Mouse (Mus musculus) hindbrain, embryonic 16.5 days (tissue): Measurements from ENCODE around the gene Lrrn4cl. TPM values are rescaled to one million over a fixed set of nuclear protein-coding genes. Genes with fewer than 3 reads are reported as not detected.
A peak's percentile ranks its signal among the peaks of the same experiment; 100 is the strongest.

ENCODE experiments used
- ATAC-seq: fragments of 200-750 bp; cut with Nextera tagmentation; 2 replicates; pipeline ENCODE4 v1.8.0; 2017; ENCODE audit warnings: moderate TSS enrichment, moderate library complexity
- H3K27ac ChIP-seq: fragments of 300-500 bp; sonication (generic); 2 replicates; pipeline ENCODE4 v1.5.1; 2014; ENCODE audit warnings: low read depth, mild to moderate bottlenecking, control low read depth, low read length, moderate library complexity
- H3K27me3 ChIP-seq: fragments of 300-500 bp; sonication (generic); replicated peaks from 2 replicates; pipeline ENCODE4 v1.6.1; 2014; ENCODE audit warnings: low read length; ENCODE audit not compliant: control insufficient read depth, insufficient read depth
- H3K36me3 ChIP-seq: fragments of 300-500 bp; sonication (generic); 2 replicates; pipeline ENCODE4 v1.6.1; 2014; ENCODE audit warnings: mild to moderate bottlenecking, low read length, moderate library complexity, mixed read lengths; ENCODE audit not compliant: control insufficient read depth, insufficient read depth
- H3K4me1 ChIP-seq: fragments of 300-500 bp; sonication (generic); 2 replicates; pipeline ENCODE4 v1.6.1; 2014; ENCODE audit warnings: low read depth, low read length; ENCODE audit not compliant: control insufficient read depth, insufficient read depth
- H3K4me2 ChIP-seq: fragments of 300-500 bp; sonication (generic); 2 replicates; pipeline ENCODE4 v1.6.1; 2014; ENCODE audit warnings: mild to moderate bottlenecking, low read length, control low read depth, moderate library complexity
- H3K4me3 ChIP-seq: fragments of 300-500 bp; sonication (generic); 2 replicates; pipeline ENCODE4 v1.5.1; 2014; ENCODE audit warnings: mild to moderate bottlenecking, low read length, control low read depth, moderate library complexity
- H3K9ac ChIP-seq: fragments of 300-500 bp; sonication (generic); 2 replicates; pipeline ENCODE4 v1.6.1; 2014; ENCODE audit warnings: low read depth, mild to moderate bottlenecking, control low read depth, low read length, moderate library complexity
- H3K9me3 ChIP-seq: fragments of 300-500 bp; sonication (generic); 2 replicates; pipeline ENCODE4 v1.6.1; 2014; ENCODE audit warnings: mild to moderate bottlenecking, low read length, moderate library complexity; ENCODE audit not compliant: control insufficient read depth
- WGBS: fragments of 180-500 bp; shearing (Covaris S2); extraction: QIAGEN DNeasy Blood & Tissue Kit; methylation state at CpG from one replicate; pipeline ENCODE4 v1.1.7; 2014; 5-methylcytosine and 5-hydroxymethylcytosine counted together
- polyA plus RNA-seq: library from polyadenylated mRNA; unstranded; fragments of >200 nt; fragmentation: Nextera tagmentation; extraction: Ambion mirVana; gene quantifications from 2 replicates; pipeline ENCODE4 v1.2.1, GENCODE M21; 2015

Lrrn4cl gene
- 0.94 and 1.2 TPM in 2 replicates for polyA plus RNA-seq

- ATAC-seq: peak; percentile 56; the same call in 1 of the 2 replicates
- Histone ChIP-seq H3K9me3 (no peaks in the 10 kb centered on the region), H3K27ac (no peak within 1 kb of the TSS), H3K4me3 (no peak within 1 kb of the TSS), H3K4me1 (no peaks in the 10 kb centered on the region), H3K36me3 (peaks cover 16% of the 10 kb centered on the region), H3K9ac (peak within 1 kb of the TSS; percentile 27; the same call in 1 of the 2 replicates), H3K27me3 (no peaks in the 10 kb centered on the region), H3K4me2 (no peak within 1 kb of the TSS)
- WGBS: 37% methylated on average over 7 of the region's 7 CpGs
These were observed at the start of gene Lrrn4cl for GRCm38 (mm10) chr19:8850402-8850901. Gene Lrrn4cl, plus strand, starts transcription at chr19:8850768.

DNA sequence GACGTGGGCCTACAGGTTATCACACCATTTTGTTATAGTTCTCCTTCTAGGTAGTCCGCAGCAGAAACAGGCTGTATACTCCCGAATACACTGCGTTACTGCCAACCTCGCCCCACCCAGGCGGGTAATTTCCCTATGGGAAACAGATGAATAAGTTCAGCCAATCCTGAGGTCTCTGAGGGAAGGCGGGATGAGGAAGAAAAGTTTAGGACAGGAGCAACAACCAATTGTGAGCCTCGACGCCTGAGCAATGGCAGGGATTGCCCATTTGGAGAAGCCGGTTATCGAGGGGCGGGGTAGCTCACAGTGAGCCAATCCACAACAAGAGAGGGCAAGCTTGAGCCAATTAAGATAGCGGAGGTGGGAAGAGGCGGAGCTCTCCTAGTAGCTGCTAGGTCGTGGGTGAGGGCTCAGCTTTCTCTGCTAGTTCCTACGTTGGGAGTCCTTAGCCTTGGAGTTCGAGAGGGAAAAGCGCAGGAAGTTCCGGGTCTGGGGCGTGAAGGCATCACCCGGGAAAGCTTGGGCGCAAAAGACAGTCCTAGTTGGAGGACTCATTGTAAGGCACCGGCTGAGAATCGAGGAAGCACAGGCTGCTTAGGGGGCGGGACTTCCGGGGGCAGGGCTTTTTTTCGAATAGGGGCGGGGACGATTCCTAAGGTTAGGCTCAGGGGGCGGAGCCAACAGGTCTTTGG is 48.3 kb upstream of the Lrrn4cl start, which contains the start of gene Zbtb3:
Gene Zbtb3 (plus strand): TSS at position 426 of the 692 bp plus-strand sequence.
- Histone ChIP-seq H3K27me3 (no peaks in the 10 kb centered on the region), H3K27ac (peak within 1 kb of the TSS; percentile 90), H3K9me3 (no peaks in the 10 kb centered on the region), H3K4me1 (peaks cover 20% of the 10 kb centered on the region), H3K4me2 (peak within 1 kb of the TSS; percentile 84), H3K9ac (peak within 1 kb of the TSS; percentile 69), H3K4me3 (peak within 1 kb of the TSS; percentile 64), H3K36me3 (peaks cover 10% of the 10 kb centered on the region; the same call in 1 of the 2 replicates)
- peak; percentile 98 for ATAC-seq
- WGBS: 0% methylated on average over 30 of the region's 30 CpGs

- ATAC-seq: no peak
- no peaks in the 10 kb centered on the region for H3K9me3 ChIP-seq
- WGBS: 87% methylated on average over 9 of the region's 9 CpGs
- H3K4me1 ChIP-seq: peaks cover 13% of the 10 kb centered on the region
- H3K9ac ChIP-seq: peak overlapping the region; percentile 69; the same call in 1 of the 2 replicates
- H3K4me2 ChIP-seq: peak overlapping the region; percentile 84
- peak overlapping the region; percentile 90 for H3K27ac ChIP-seq
- no peaks in the 10 kb centered on the region for H3K27me3 ChIP-seq
- H3K36me3 ChIP-seq: peaks cover 10% of the 10 kb centered on the region; the same call in 1 of the 2 replicates
- H3K4me3 ChIP-seq: peak overlapping the region; percentile 64
These were observed 47.3 kb upstream of the Lrrn4cl start for GRCm38 (mm10) chr19:8803204-8803780.

GRCm38 (mm10) chr19:8803879-8804660 is 46.5 kb upstream of the Lrrn4cl start:
- no peak overlapping the region for H3K4me2 ChIP-seq

GRCm38 (mm10) chr19:8806810-8807209 is 43.8 kb upstream of the Lrrn4cl start:
- no peak overlapping the region for H3K4me2 ChIP-seq
- H3K27ac ChIP-seq: no peak overlapping the region
- no peak for ATAC-seq
- H3K4me1 ChIP-seq: peaks cover 13% of the 10 kb centered on the region
- H3K9me3 ChIP-seq: no peaks in the 10 kb centered on the region
- no peaks in the 10 kb centered on the region for H3K27me3 ChIP-seq
- H3K4me3 ChIP-seq: no peak overlapping the region
- no peak overlapping the region for H3K9ac ChIP-seq
- peaks cover 16% of the 10 kb centered on the region; the same call in 1 of the 2 replicates for H3K36me3 ChIP-seq
- 94% methylated on average over 5 of the region's 5 CpGs for WGBS

More at GRCm38 (mm10) chr19:8803879-8804660, 46.5 kb upstream of the Lrrn4cl start:
- WGBS: 95% methylated on average over 11 of the region's 11 CpGs
- Histone ChIP-seq H3K9me3 (no peaks in the 10 kb centered on the region), H3K9ac (no peak overlapping the region; the same call in 1 of the 2 replicates), H3K36me3 (peaks cover 10% of the 10 kb centered on the region; the same call in 1 of the 2 replicates), H3K27ac (no peak overlapping the region), H3K27me3 (no peaks in the 10 kb centered on the region), H3K4me1 (peaks cover 13% of the 10 kb centered on the region), H3K4me3 (no peak overlapping the region)
- no peak for ATAC-seq

DNA sequence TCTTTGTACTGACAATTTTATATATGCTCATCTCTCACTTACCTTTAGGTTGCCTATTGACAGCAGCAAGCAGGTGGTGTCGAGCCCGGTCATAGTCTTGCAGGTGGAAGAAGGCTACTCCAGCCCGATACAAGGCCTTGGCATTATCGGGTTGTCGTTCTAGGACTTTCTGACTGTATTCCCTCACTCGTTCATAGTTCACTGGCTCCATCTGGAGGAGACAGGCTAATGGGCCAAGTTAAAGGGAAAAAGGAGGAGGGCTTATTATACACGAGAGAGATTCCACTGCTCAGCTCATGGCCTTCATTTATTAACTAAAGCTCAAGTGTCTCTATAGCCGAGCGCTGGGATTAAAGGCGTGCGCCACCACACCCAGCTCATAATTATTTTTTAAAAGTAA is 34.8 kb upstream of the Lrrn4cl start:
- peaks cover 23% of the 10 kb centered on the region for H3K4me1 ChIP-seq
- H3K9ac ChIP-seq: no peak overlapping the region
- 63% methylated on average over 11 of the region's 11 CpGs for WGBS
- peaks cover 7% of the 10 kb centered on the region; the same call in 1 of the 2 replicates for H3K36me3 ChIP-seq
- H3K9me3 ChIP-seq: no peaks in the 10 kb centered on the region
- H3K27ac ChIP-seq: no peak overlapping the region
- H3K27me3 ChIP-seq: no peaks in the 10 kb centered on the region
- ATAC-seq: no peak
- H3K4me2 ChIP-seq: no peak overlapping the region
- H3K4me3 ChIP-seq: no peak overlapping the region

GRCm38 (mm10) chr19:8817001-8817400 is 33.6 kb upstream of the Lrrn4cl start:
- no peak for ATAC-seq
- Histone ChIP-seq H3K36me3 (peaks cover 7% of the 10 kb centered on the region; the same call in 1 of the 2 replicates), H3K4me3 (no peak overlapping the region), H3K4me2 (peak overlapping the region; percentile 6; the same call in 1 of the 2 replicates), H3K9me3 (no peaks in the 10 kb centered on the region), H3K27ac (no peak overlapping the region), H3K27me3 (no peaks in the 10 kb centered on the region), H3K9ac (no peak overlapping the region), H3K4me1 (peaks cover 31% of the 10 kb centered on the region)
- 73% methylated on average over 3 of the region's 3 CpGs for WGBS

GRCm38 (mm10) chr19:8818301-8818798 is 32.2 kb upstream of the Lrrn4cl start:
- Histone ChIP-seq H3K27ac (peak overlapping the region; percentile 96), H3K36me3 (peaks cover 5% of the 10 kb centered on the region), H3K4me1 (peaks cover 45% of the 10 kb centered on the region), H3K9ac (peak overlapping the region; percentile 74), H3K4me3 (peak overlapping the region; percentile 94), H3K9me3 (no peaks in the 10 kb centered on the region), H3K4me2 (peak overlapping the region; percentile 84), H3K27me3 (no peaks in the 10 kb centered on the region)
- no peak for ATAC-seq
- 27% methylated on average over 14 of the region's 14 CpGs for WGBS
